Mouse (Mus musculus): ENCODE data around the gene Cldn4.

DNA sequence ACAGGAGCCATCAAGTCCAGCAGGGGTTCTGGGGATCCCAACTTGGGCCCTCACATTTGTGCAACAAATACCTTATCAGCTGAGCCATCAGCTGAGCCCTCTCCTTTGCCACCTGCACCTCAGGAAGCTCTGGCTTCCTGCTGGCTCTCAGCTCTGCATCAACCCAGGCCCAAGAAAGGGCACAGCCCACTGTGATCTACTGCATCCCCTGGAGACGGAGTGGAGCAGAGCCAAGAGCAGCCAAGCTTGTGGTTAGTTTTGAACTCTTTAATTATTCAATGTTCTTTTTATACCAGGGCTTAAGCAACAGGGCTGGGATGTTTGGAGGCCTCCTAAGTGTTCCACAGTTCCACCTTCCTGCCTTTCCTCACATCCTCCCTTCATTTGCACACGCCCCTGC lies 13.7 kb upstream of the Cldn4 start:
- no peak for TF ChIP-seq CTCF (IDR thresholded peaks at IDR 0.05; ENCODE audit: insufficient read depth, low read length)
- no peak for TF ChIP-seq POLR2A (IDR thresholded peaks at IDR 0.05; ENCODE audit: borderline replicate concordance, extremely low read depth, low read depth, low read length)
